Mouse (Mus musculus): Measurements from ENCODE around the gene Slc39a1. TPM values are rescaled to one million over a fixed set of nuclear protein-coding genes. Genes with fewer than 3 reads are reported as not detected.
A peak's percentile ranks its signal among the peaks of the same experiment; 100 is the strongest.

Slc39a1 gene
- polyA plus RNA-seq, 1 experiment, result 82.1 TPM

DNA sequence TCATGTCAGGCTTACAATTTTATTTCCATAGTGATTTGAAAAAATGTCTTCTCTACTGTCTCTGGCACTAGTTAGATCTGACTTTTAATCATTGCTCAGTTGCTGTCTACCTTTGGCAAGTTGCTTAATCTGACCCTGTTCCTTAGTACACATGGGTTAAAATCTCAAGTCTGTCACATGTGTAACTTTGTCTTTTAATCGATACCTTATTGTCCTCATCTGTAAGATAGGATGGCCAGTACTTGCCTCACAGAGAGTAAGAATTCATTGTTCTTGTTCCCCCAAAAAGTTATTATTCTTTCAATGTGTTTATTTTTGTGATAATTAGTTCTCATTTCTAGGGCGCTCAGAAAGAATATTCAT, 44.0 kb downstream of the Slc39a1 start:
- no peak for TF ChIP-seq USF1 (IDR thresholded peaks at IDR 0.05; ENCODE audit: low read depth)
- H3ac ChIP-seq (ENCODE audit: control insufficient read depth, insufficient read length, low read depth), result no peak overlapping the region
- H3K79me2 ChIP-seq (ENCODE audit: control insufficient read depth, insufficient read depth), result peaks cover 38% of the 10 kb centered on the region
- H3K36me3 ChIP-seq (ENCODE audit: control insufficient read depth, insufficient read depth), result peaks cover 6% of the 10 kb centered on the region
- no peaks in the 10 kb centered on the region for H3K27me3 ChIP-seq (ENCODE audit: control insufficient read depth, insufficient read depth, insufficient read length)
- peak overlapping the region; percentile 23 for H3K4me3 ChIP-seq (ENCODE audit: insufficient read depth, poor library complexity, severe bottlenecking)
- peaks cover 34% of the 10 kb centered on the region for H3K79me3 ChIP-seq (ENCODE audit: low read depth)

GRCm38 (mm10) chr3:90292345-90293275, 44.6 kb downstream of the Slc39a1 start, which contains the start of gene Gatad2b:
TSS of gene Gatad2b (plus strand) at chr3:90293178.
- TF ChIP-seq MYOD1 (IDR thresholded peaks at IDR 0.05; ENCODE audit: control insufficient read depth, insufficient read length, low read depth) (no peak), USF1 (IDR thresholded peaks at IDR 0.05; ENCODE audit: low read depth) (no peak), FOSL1 (IDR thresholded peaks at IDR 0.05; ENCODE audit: insufficient read depth, low read length, poor library complexity, severe bottlenecking) (no peak), MYOG (IDR thresholded peaks at IDR 0.05; ENCODE audit: control insufficient read depth, extremely low read depth, insufficient read length) (no peak), MAX (IDR thresholded peaks at IDR 0.05) (no peak), CEBPB (IDR thresholded peaks at IDR 0.05; ENCODE audit: low read depth) (no peak)
- Histone ChIP-seq H3ac (ENCODE audit: control insufficient read depth, insufficient read length, low read depth) (peak within 1 kb of the TSS; percentile 90), H3K4me3 (ENCODE audit: insufficient read depth, poor library complexity, severe bottlenecking) (peak within 1 kb of the TSS; percentile 75), H3K27me3 (ENCODE audit: control insufficient read depth, insufficient read depth, insufficient read length) (no peaks in the 10 kb centered on the region), H3K36me3 (ENCODE audit: control insufficient read depth, insufficient read depth) (peaks cover 6% of the 10 kb centered on the region), H3K79me2 (ENCODE audit: control insufficient read depth, insufficient read depth) (peaks cover 45% of the 10 kb centered on the region), H3K79me3 (ENCODE audit: low read depth) (peaks cover 40% of the 10 kb centered on the region)

GRCm38 (mm10) chr3:90293352-90294063, 45.5 kb downstream of the Slc39a1 start:
- TF ChIP-seq MYOD1 (IDR thresholded peaks at IDR 0.05; ENCODE audit: control insufficient read depth, insufficient read length, low read depth) (no peak), MAX (IDR thresholded peaks at IDR 0.05) (no peak), CTCF (IDR thresholded peaks at IDR 0.05; ENCODE audit: control insufficient read depth, insufficient read depth, insufficient read length) (no peak), USF1 (IDR thresholded peaks at IDR 0.05; ENCODE audit: low read depth) (no peak), CEBPB (IDR thresholded peaks at IDR 0.05; ENCODE audit: low read depth) (no peak), MYOG (IDR thresholded peaks at IDR 0.05; ENCODE audit: control insufficient read depth, extremely low read depth, insufficient read length) (no peak), FOSL1 (IDR thresholded peaks at IDR 0.05; ENCODE audit: insufficient read depth, low read length, poor library complexity, severe bottlenecking) (no peak)
- Histone ChIP-seq H3ac (ENCODE audit: control insufficient read depth, insufficient read length, low read depth) (peak overlapping the region; percentile 90), H3K79me2 (ENCODE audit: control insufficient read depth, insufficient read depth) (peaks cover 54% of the 10 kb centered on the region), H3K4me3 (ENCODE audit: insufficient read depth, poor library complexity, severe bottlenecking) (peak overlapping the region; percentile 75), H3K27me3 (ENCODE audit: control insufficient read depth, insufficient read depth, insufficient read length) (no peaks in the 10 kb centered on the region), H3K79me3 (ENCODE audit: low read depth) (peaks cover 49% of the 10 kb centered on the region), H3K36me3 (ENCODE audit: control insufficient read depth, insufficient read depth) (peaks cover 6% of the 10 kb centered on the region)

DNA sequence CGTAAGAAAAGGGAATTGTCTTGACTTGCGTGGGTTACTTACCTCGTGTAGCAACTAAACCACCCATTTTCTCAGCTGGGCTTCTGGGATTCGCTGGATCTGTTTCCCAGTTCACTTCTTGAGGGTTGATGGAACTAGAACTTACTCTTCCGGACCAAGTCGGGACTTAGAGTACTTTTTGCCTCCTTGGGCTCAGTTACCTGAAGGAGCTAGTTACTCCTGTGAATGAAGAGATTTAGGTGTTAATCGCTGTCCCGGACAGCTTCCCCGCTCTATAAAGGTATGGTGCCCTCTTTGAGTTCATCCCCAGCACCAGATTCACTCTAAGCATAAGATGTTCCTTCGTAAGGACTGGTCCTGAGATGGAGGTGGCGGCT, 46.1 kb downstream of the Slc39a1 start:
- H3ac ChIP-seq (ENCODE audit: control insufficient read depth, insufficient read length, low read depth), result peak overlapping the region; percentile 90
- peaks cover 54% of the 10 kb centered on the region for H3K79me3 ChIP-seq (ENCODE audit: low read depth)
- peaks cover 8% of the 10 kb centered on the region for H3K36me3 ChIP-seq (ENCODE audit: control insufficient read depth, insufficient read depth)
- no peak for TF ChIP-seq MYOD1 (IDR thresholded peaks at IDR 0.05; ENCODE audit: control insufficient read depth, insufficient read length, low read depth)
- no peak for TF ChIP-seq FOSL1 (IDR thresholded peaks at IDR 0.05; ENCODE audit: insufficient read depth, low read length, poor library complexity, severe bottlenecking)
- TF ChIP-seq MAX (IDR thresholded peaks at IDR 0.05), result no peak
- no peak for TF ChIP-seq CEBPB (IDR thresholded peaks at IDR 0.05; ENCODE audit: low read depth)
- no peak for TF ChIP-seq USF1 (IDR thresholded peaks at IDR 0.05; ENCODE audit: low read depth)
- TF ChIP-seq CTCF (IDR thresholded peaks at IDR 0.05; ENCODE audit: control insufficient read depth, insufficient read depth, insufficient read length), result no peak
- TF ChIP-seq MYOG (IDR thresholded peaks at IDR 0.05; ENCODE audit: control insufficient read depth, extremely low read depth, insufficient read length), result no peak
- H3K79me2 ChIP-seq (ENCODE audit: control insufficient read depth, insufficient read depth), result peaks cover 59% of the 10 kb centered on the region
- peak overlapping the region; percentile 75 for H3K4me3 ChIP-seq (ENCODE audit: insufficient read depth, poor library complexity, severe bottlenecking)
- no peaks in the 10 kb centered on the region for H3K27me3 ChIP-seq (ENCODE audit: control insufficient read depth, insufficient read depth, insufficient read length)

DNA sequence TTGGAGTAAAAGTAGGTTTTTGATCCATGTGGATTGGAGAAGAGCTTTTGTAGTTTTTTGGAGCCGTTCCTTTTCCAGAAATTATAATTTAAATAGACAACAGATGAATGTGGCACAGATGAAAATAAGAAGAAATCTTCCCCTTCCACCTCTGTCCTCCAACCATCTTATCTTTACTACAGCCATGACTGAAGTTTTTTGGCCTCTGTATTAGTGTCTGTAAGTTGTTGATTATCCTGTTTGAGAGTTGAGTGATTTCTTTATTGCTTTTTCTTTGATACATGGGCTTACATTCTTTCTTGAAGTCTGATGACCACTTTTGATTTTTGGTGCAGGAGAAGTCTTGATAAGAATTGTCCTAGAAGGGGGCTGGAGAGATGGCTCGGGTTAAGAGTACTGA, 46.7 kb downstream of the Slc39a1 start:
- Histone ChIP-seq H3K4me3 (ENCODE audit: insufficient read depth, poor library complexity, severe bottlenecking) (no peak overlapping the region), H3K79me2 (ENCODE audit: control insufficient read depth, insufficient read depth) (peaks cover 65% of the 10 kb centered on the region), H3K36me3 (ENCODE audit: control insufficient read depth, insufficient read depth) (peaks cover 11% of the 10 kb centered on the region), H3ac (ENCODE audit: control insufficient read depth, insufficient read length, low read depth) (no peak overlapping the region), H3K79me3 (ENCODE audit: low read depth) (peaks cover 60% of the 10 kb centered on the region), H3K27me3 (ENCODE audit: control insufficient read depth, insufficient read depth, insufficient read length) (no peaks in the 10 kb centered on the region)
- TF ChIP-seq CTCF (IDR thresholded peaks at IDR 0.05; ENCODE audit: control insufficient read depth, insufficient read depth, insufficient read length) (no peak), MYOG (IDR thresholded peaks at IDR 0.05; ENCODE audit: control insufficient read depth, extremely low read depth, insufficient read length) (no peak), MYOD1 (IDR thresholded peaks at IDR 0.05; ENCODE audit: control insufficient read depth, insufficient read length, low read depth) (no peak), USF1 (IDR thresholded peaks at IDR 0.05; ENCODE audit: low read depth) (no peak), CEBPB (IDR thresholded peaks at IDR 0.05; ENCODE audit: low read depth) (no peak), FOSL1 (IDR thresholded peaks at IDR 0.05; ENCODE audit: insufficient read depth, low read length, poor library complexity, severe bottlenecking) (no peak), MAX (IDR thresholded peaks at IDR 0.05) (no peak)

Small RNA genes within 50 kb of the gene (microRNA-seq; reads per million reads assigned to microRNA genes)
- not detected for gene Mir7012 (ENCODE audit: borderline microRNAs expressed)

Other genes starting within 250 kb of the Slc39a1 start
- 296 TPM for gene Hax1, start 249.4 kb upstream of the Slc39a1 start, polyA plus RNA-seq (2012; fragmentation: generic; extraction: Trizol)
- 67.6 TPM for gene 4933434E20Rik, start 196.5 kb upstream of the Slc39a1 start, polyA plus RNA-seq (2012; fragmentation: generic; extraction: Trizol)
- gene Ubap2l, start 195.5 kb upstream of the Slc39a1 start, polyA plus RNA-seq (2012; fragmentation: generic; extraction: Trizol), result 110 TPM
- 341 TPM for gene Tpm3, start 175.5 kb upstream of the Slc39a1 start, polyA plus RNA-seq (2012; fragmentation: generic; extraction: Trizol)
- 0.47 TPM for gene Nup210l, start 144.0 kb upstream of the Slc39a1 start, polyA plus RNA-seq (2012; fragmentation: generic; extraction: Trizol)
- gene Rps27, start 34.5 kb upstream of the Slc39a1 start, polyA plus RNA-seq (2012; fragmentation: generic; extraction: Trizol), result 4,707 TPM
- gene Rab13, start 34.5 kb upstream of the Slc39a1 start, polyA plus RNA-seq (2012; fragmentation: generic; extraction: Trizol), result 28.2 TPM
- 36.1 TPM for gene Jtb, start 16.6 kb upstream of the Slc39a1 start, polyA plus RNA-seq (2012; fragmentation: generic; extraction: Trizol)
- gene Creb3l4, start 4.7 kb upstream of the Slc39a1 start, polyA plus RNA-seq (2012; fragmentation: generic; extraction: Trizol), result 0.06 TPM
- gene Crtc2, start 6.0 kb downstream of the Slc39a1 start, polyA plus RNA-seq (2012; fragmentation: generic; extraction: Trizol), result 25.7 TPM
- 2.6 TPM for gene Dennd4b, start 17.0 kb downstream of the Slc39a1 start, polyA plus RNA-seq (2012; fragmentation: generic; extraction: Trizol)
- 14.2 TPM for gene Gatad2b, start 45.0 kb downstream of the Slc39a1 start, polyA plus RNA-seq (2012; fragmentation: generic; extraction: Trizol)
- 8.6 TPM for gene Slc27a3, start 141.8 kb downstream of the Slc39a1 start, polyA plus RNA-seq (2012; fragmentation: generic; extraction: Trizol)
- gene Ints3, start 185.4 kb downstream of the Slc39a1 start, polyA plus RNA-seq (2012; fragmentation: generic; extraction: Trizol), result 39.3 TPM
- 1.0 TPM for gene Npr1, start 217.7 kb downstream of the Slc39a1 start, polyA plus RNA-seq (2012; fragmentation: generic; extraction: Trizol)
- 93.9 TPM for gene Ilf2, start 228.0 kb downstream of the Slc39a1 start, polyA plus RNA-seq (2012; fragmentation: generic; extraction: Trizol)
- gene Snapin, start 242.9 kb downstream of the Slc39a1 start, polyA plus RNA-seq (2012; fragmentation: generic; extraction: Trizol), result 18.8 TPM